Mouse (Mus musculus): ENCODE data around the gene Chn2. TPM values are rescaled to one million over a fixed set of nuclear protein-coding genes. Genes with fewer than 3 reads are reported as not detected.

The Chn2 gene
- polyA plus RNA-seq, 1 experiment: 574 TPM

DNA sequence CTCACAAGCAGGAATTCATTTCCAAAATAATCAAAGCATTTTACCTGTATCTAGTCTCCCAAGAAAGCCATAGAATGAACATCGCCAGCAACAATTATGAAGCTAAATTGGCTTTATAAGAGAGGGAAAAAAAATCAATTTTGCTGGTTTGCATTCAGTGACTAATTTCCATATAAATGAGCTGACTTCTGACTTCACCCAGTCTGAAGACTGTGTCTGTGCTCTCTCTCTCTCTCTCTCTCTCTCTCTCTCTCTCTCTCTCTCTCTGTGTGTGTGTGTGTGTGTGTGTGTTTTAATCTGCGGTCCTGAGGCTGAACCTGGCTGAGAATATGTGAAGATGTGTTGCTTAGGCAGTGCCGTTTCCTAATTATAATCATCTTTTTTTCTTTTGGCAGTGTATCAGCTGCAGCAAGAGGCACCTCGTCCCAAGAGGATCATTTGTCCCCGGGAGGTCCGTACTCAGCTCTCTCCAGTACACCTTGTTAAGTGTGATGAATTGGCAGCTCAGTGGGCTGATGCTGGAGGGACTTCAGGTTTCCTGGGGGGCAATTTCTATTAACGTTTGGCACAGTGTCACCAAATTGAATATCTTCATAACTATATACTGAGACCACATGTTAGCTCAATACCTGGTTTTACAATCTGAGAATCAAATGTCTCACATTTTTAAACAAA, 154.4 kb downstream of the Chn2 start:
- Histone ChIP-seq H3K27ac (ENCODE audit: insufficient read depth, low read length) (no peak overlapping the region), H3K4me1 (ENCODE audit: control insufficient read depth, insufficient read depth, low read length) (peaks cover 28% of the 10 kb centered on the region), H3K4me3 (replicated peaks; ENCODE audit: insufficient read depth, low read depth, low read length) (no peak overlapping the region), H3K27me3 (ENCODE audit: control insufficient read depth, insufficient read depth, low read length) (no peaks in the 10 kb centered on the region)
- no peak for TF ChIP-seq CTCF (IDR thresholded peaks at IDR 0.05; ENCODE audit: borderline replicate concordance, insufficient read depth, low read depth, low read length)
- DNase-seq: no peak
- 19% methylated on average over 7 of the region's 7 CpGs for WGBS

- 30% methylated on average over 5 of the region's 5 CpGs for WGBS
- peak overlapping the region; percentile 60 for H3K27ac ChIP-seq (ENCODE audit: insufficient read depth, low read length)
- TF ChIP-seq CTCF (IDR thresholded peaks at IDR 0.05; ENCODE audit: borderline replicate concordance, insufficient read depth, low read depth, low read length): no peak
- TF ChIP-seq POLR2A (IDR thresholded peaks at IDR 0.05; ENCODE audit: borderline replicate concordance, insufficient read depth, low read length): no peak
- H3K4me1 ChIP-seq (ENCODE audit: control insufficient read depth, insufficient read depth, low read length): peaks cover 34% of the 10 kb centered on the region
- H3K4me3 ChIP-seq (replicated peaks; ENCODE audit: insufficient read depth, low read depth, low read length): no peak overlapping the region
- no peaks in the 10 kb centered on the region for H3K27me3 ChIP-seq (ENCODE audit: control insufficient read depth, insufficient read depth, low read length)
- DNase-seq: peak; percentile 47 to 66
Measured at GRCm38 (mm10) chr6:54197821-54198412, 158.6 kb downstream of the Chn2 start.

- Histone ChIP-seq H3K4me3 (replicated peaks; ENCODE audit: insufficient read depth, low read depth, low read length) (no peak overlapping the region), H3K27me3 (ENCODE audit: control insufficient read depth, insufficient read depth, low read length) (no peaks in the 10 kb centered on the region), H3K27ac (ENCODE audit: insufficient read depth, low read length) (no peak overlapping the region), H3K4me1 (ENCODE audit: control insufficient read depth, insufficient read depth, low read length) (peaks cover 29% of the 10 kb centered on the region)
- WGBS: 41% methylated on average over 4 of the region's 4 CpGs
- no peak for DNase-seq
- TF ChIP-seq POLR2A (IDR thresholded peaks at IDR 0.05; ENCODE audit: borderline replicate concordance, insufficient read depth, low read length) (no peak), CTCF (IDR thresholded peaks at IDR 0.05; ENCODE audit: borderline replicate concordance, insufficient read depth, low read depth, low read length) (no peak)
Measured at GRCm38 (mm10) chr6:54199516-54199915, 160.2 kb downstream of the Chn2 start.

DNA sequence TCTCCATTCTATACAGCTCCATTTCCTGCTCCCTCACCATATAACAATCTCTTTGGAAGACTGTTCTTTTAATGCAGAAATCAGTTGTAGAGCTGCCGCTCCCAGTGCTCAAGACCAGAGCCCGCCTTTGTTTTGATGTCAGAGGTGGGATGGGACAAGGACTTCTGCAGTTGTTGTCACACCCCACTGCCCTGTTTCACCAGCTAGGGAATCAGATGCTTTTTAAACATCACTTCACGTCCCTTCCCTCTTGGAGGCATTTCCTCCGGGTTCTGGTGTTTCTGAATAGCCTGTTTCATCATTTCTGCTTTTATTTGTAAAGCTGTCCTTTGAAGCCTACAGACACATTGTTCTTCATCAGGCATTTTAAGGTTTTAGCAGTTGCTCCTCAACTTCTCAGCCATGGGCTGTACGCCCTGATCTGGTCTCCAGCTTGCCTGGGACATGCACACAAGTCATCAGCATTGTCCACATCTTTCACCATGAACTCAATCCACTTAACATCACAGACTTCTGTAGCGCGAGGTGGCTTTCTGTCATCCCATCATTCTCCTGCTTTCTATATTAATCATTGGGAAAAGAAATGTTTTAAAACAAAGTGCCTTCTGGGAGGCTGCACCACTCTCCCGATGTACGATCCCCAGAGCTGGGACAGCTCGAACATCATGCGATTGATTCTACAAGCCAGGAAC, 160.8 kb downstream of the Chn2 start:
- H3K4me1 ChIP-seq (ENCODE audit: control insufficient read depth, insufficient read depth, low read length): peaks cover 32% of the 10 kb centered on the region
- H3K27me3 ChIP-seq (ENCODE audit: control insufficient read depth, insufficient read depth, low read length): no peaks in the 10 kb centered on the region
- TF ChIP-seq POLR2A (IDR thresholded peaks at IDR 0.05; ENCODE audit: borderline replicate concordance, insufficient read depth, low read length) (no peak), CTCF (IDR thresholded peaks at IDR 0.05; ENCODE audit: borderline replicate concordance, insufficient read depth, low read depth, low read length) (no peak)
- DNase-seq: no peak
- H3K27ac ChIP-seq (ENCODE audit: insufficient read depth, low read length): no peak overlapping the region
- 72% methylated on average over 11 of the region's 11 CpGs for whole genome bisulfite sequencing
- H3K4me3 ChIP-seq (replicated peaks; ENCODE audit: insufficient read depth, low read depth, low read length): no peak overlapping the region

DNA sequence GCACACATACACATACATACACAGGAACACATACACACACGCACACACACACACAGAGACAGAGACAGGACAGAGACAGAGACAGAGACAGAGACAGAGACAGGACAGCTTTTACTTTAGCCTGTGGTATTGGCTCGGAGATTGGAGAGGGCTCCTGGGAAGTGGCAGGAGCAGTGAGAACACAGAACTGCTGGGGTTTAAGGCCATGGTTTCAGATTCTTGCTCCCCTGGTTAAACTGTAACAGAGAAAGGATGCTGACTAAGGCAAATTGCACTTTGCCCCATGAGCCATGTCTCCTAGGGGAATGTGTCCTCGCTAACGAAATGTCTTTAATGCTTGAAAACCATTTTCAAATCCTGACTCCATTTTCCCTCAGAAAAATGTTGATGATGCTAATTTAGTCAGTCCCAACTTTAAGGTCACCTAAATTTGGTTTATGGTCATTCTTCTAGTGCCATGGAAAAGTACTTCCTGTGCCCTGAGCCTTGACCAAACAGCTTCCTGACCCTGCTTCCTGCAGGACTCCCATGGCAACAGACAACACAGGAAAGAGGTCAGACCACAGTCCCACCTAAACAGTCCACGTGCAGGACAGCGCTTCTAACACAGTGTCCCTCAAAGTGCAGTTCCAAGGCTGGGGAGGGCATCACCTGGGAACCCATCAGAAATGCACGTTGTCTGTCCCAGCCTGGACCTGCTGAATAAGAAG, 163.1 kb downstream of the Chn2 start:
- DNase-seq: no peak
- TF ChIP-seq CTCF (IDR thresholded peaks at IDR 0.05; ENCODE audit: borderline replicate concordance, insufficient read depth, low read depth, low read length): no peak
- no peaks in the 10 kb centered on the region for H3K27me3 ChIP-seq (ENCODE audit: control insufficient read depth, insufficient read depth, low read length)

DNA sequence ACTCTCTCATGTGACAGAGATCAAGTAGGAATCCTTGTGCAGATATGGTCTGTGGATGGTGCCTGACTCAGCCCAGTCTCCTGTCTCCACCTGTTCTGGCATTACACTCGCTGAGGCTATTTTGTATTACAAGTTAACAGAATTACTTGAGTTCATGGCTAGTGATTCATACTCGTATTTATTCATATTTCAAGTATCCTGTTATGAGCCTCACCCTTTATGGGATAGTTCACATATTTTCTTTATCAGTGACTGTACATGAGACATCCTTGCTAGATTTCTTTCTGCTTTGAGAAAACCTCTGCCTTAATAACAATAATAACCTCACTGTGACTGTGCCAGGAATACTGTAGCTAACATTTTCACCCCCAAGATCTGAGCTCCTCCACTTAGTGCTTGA, 164.0 kb downstream of the Chn2 start:
- no peaks in the 10 kb centered on the region for H3K27me3 ChIP-seq (ENCODE audit: control insufficient read depth, insufficient read depth, low read length)
- H3K4me1 ChIP-seq (ENCODE audit: control insufficient read depth, insufficient read depth, low read length): peaks cover 24% of the 10 kb centered on the region
- 82% methylated on average over 2 of the region's 2 CpGs for WGBS
- H3K27ac ChIP-seq (ENCODE audit: insufficient read depth, low read length): no peak overlapping the region
- no peak overlapping the region for H3K4me3 ChIP-seq (replicated peaks; ENCODE audit: insufficient read depth, low read depth, low read length)
- TF ChIP-seq CTCF (IDR thresholded peaks at IDR 0.05; ENCODE audit: borderline replicate concordance, insufficient read depth, low read depth, low read length) (no peak), POLR2A (IDR thresholded peaks at IDR 0.05; ENCODE audit: borderline replicate concordance, insufficient read depth, low read length) (no peak)
- DNase-seq: no peak

More for the DNA sequence above, 163.1 kb downstream of the Chn2 start:
- WGBS: 75% methylated on average over 7 of the region's 7 CpGs
- Histone ChIP-seq H3K27ac (ENCODE audit: insufficient read depth, low read length) (0 out of 2 replicates have a peak overlapping the region, but pooled peaks have one; percentile 20), H3K4me3 (replicated peaks; ENCODE audit: insufficient read depth, low read depth, low read length) (no peak overlapping the region), H3K4me1 (ENCODE audit: control insufficient read depth, insufficient read depth, low read length) (peaks cover 31% of the 10 kb centered on the region)

GRCm38 (mm10) chr6:54203926-54204325, 164.6 kb downstream of the Chn2 start:
- TF ChIP-seq CTCF (IDR thresholded peaks at IDR 0.05; ENCODE audit: borderline replicate concordance, insufficient read depth, low read depth, low read length) (no peak), POLR2A (IDR thresholded peaks at IDR 0.05; ENCODE audit: borderline replicate concordance, insufficient read depth, low read length) (no peak)

More at GRCm38 (mm10) chr6:54203926-54204325, 164.6 kb downstream of the Chn2 start:
- H3K27me3 ChIP-seq (ENCODE audit: control insufficient read depth, insufficient read depth, low read length): no peaks in the 10 kb centered on the region
- no peak overlapping the region for H3K27ac ChIP-seq (ENCODE audit: insufficient read depth, low read length)
- no peak overlapping the region for H3K4me3 ChIP-seq (replicated peaks; ENCODE audit: insufficient read depth, low read depth, low read length)
- WGBS: 54% methylated on average over 6 of the region's 6 CpGs
- peaks cover 18% of the 10 kb centered on the region for H3K4me1 ChIP-seq (ENCODE audit: control insufficient read depth, insufficient read depth, low read length)
- DNase-seq: no peak

Data from cerebellum, adult 2 months (tissue).